Mouse (Mus musculus): ENCODE results near the gene Spryd3. TPM values are rescaled to one million over a fixed set of nuclear protein-coding genes. Genes with fewer than 3 reads are reported as not detected.

Spryd3 gene
- total and polyA plus RNA-seq, 3 experiments, result 29.3 to 35.4 TPM; not detected in 1

DNA sequence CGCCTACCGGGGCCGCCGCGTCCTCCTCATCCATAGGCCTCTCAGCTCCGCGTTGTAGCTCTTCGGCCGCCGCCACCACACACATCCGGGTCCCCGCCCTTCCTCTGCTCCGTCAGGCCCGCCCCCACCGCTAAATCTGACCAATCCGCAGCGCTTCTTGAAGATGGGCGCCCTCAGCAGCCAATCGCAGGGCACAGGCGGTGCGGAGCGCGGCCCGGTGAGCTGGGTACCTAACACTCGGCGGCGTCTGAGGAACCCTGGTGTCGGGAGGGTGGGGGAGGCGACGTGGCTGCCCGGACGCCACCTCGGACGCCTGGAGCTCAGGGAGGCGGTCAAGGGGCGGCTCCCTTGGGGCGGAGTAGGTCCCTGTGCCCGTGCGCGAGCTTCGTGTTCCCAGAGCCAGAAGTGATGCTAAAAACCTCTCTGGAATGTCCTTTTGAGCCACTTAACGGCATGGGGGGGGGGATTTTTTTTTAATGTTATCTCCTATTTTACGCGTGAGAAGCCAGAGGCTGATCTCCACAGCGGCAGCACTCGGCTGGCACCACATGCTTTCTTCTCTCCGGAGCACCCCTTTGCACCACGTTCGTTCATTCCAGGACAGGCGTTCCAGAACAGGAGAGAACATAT, at the start of gene Spryd3 (continued):
- TF ChIP-seq ETS1 (IDR thresholded peaks at IDR 0.05; ENCODE audit: low read depth, low read length) (no peak), MXI1 (IDR thresholded peaks at IDR 0.05; ENCODE audit: low read depth, low read length) (peak; percentile 87), TCF12 (IDR thresholded peaks at IDR 0.05; ENCODE audit: low read depth, low read length) (0 out of 2 replicates have a peak, but pooled peaks have one; percentile 25), ZKSCAN1 (IDR thresholded peaks at IDR 0.05; ENCODE audit: low read depth, low read length) (no peak)

DNA sequence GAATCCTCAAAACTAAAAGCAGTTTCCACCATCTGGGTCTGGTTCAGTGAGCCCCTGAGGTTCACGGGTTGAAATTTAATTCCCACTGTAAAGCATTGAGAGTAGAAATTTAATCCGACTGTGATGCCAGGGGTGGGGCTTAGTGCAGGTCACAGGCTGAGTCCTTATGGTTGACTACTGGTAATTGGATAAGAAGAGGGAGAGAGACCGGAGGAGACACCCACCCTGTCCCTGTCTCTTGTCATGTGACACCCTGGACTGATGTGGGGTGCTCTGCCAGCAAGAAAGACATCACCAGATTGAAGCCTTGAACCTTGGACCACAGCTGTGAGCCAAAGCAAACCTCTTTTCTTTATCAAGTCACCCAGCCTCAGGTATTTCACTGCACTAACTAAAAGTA, 47.0 kb upstream of the Spryd3 start:
- Histone ChIP-seq H3K4me1 (ENCODE audit: control insufficient read depth in 1 of 2, insufficient read depth in 2 of 2, low read length in 2 of 2) (peaks cover 0 to 4% of the 10 kb centered on the region in 2 experiments; a peak in 1 of 4 replicates), H3K27me3 (ENCODE audit: control insufficient read depth in 1 of 2, insufficient read depth in 2 of 2, low read length in 2 of 2) (no peaks in the 10 kb centered on the region), H3K79me2 (ENCODE audit: control insufficient read depth, insufficient read depth, low read length, poor library complexity) (no peaks in the 10 kb centered on the region), H3K27ac (ENCODE audit: control insufficient read depth, low read depth, low read length) (no peak overlapping the region), H3K4me3 (ENCODE audit: control insufficient read depth in 1 of 2, insufficient read depth in 1 of 2, low read depth in 2 of 2, low read length in 2 of 2) (no peak overlapping the region), H3K9ac (ENCODE audit: control insufficient read depth, low read depth, low read length, poor library complexity, severe bottlenecking) (no peak overlapping the region), H3K9me3 (replicated peaks; ENCODE audit: insufficient read depth, low read length) (no peaks in the 10 kb centered on the region), H3K36me3 (ENCODE audit: control insufficient read depth in 1 of 2, insufficient read depth in 2 of 2, low read length in 2 of 2) (no peaks in the 10 kb centered on the region)
- TF ChIP-seq POLR2AphosphoS5 (IDR thresholded peaks at IDR 0.05; ENCODE audit: borderline replicate concordance, low read depth, low read length), result no peak
- TF ChIP-seq EP300 (IDR thresholded peaks at IDR 0.05; ENCODE audit: low read depth in 1 of 2, low read length in 2 of 2), result no peak
- TF ChIP-seq ZMIZ1 (IDR thresholded peaks at IDR 0.05; ENCODE audit: low read depth, low read length), result no peak
- TF ChIP-seq MYB (IDR thresholded peaks at IDR 0.05; ENCODE audit: low read depth, low read length), result no peak
- no peak for TF ChIP-seq CHD1 (IDR thresholded peaks at IDR 0.05; ENCODE audit: low read depth, low read length)
- no peak for TF ChIP-seq ZNF384 (IDR thresholded peaks at IDR 0.05; ENCODE audit: low read depth, low read length)
- no peak for DNase-seq (ENCODE audit: low read depth, low spot score)

DNA sequence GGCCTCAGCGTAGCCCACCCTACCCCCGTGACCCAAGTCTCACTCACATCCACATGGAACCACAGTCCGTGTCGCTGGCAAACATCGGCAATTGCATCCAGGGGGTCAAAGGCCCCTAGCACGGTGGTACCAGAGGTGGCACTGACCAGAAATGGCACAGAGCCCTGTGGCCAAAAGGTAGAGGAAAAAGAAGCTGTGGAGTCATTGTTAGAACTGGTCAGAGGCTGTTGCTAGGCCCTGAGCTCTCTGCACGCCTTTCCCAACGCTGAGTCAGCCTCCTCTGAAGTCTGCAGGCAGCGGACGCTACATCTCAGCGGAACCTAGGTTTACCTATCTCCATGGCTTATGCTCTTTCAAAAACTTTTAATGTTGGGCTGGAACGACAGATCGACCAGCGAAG, 43.9 kb upstream of the Spryd3 start:
- H3K9ac ChIP-seq (ENCODE audit: control insufficient read depth, low read depth, low read length, poor library complexity, severe bottlenecking), result no peak overlapping the region
- peaks cover 0 to 8% of the 10 kb centered on the region in 2 experiments; a peak in 2 of 4 replicates for H3K36me3 ChIP-seq (ENCODE audit: control insufficient read depth in 1 of 2, insufficient read depth in 2 of 2, low read length in 2 of 2)
- no peaks in the 10 kb centered on the region for H3K9me3 ChIP-seq (replicated peaks; ENCODE audit: insufficient read depth, low read length)
- no peak for TF ChIP-seq E2F4 (IDR thresholded peaks at IDR 0.05; ENCODE audit: borderline replicate concordance, low read depth, low read length)
- TF ChIP-seq ELF1 (IDR thresholded peaks at IDR 0.05; ENCODE audit: low read depth, low read length), result no peak
- TF ChIP-seq POLR2AphosphoS2 (IDR thresholded peaks at IDR 0.05; ENCODE audit: low read length), result no peak
- no peak for TF ChIP-seq GABPA (IDR thresholded peaks at IDR 0.05; ENCODE audit: low read depth, low read length)
- no peak for TF ChIP-seq NELFE (IDR thresholded peaks at IDR 0.05; ENCODE audit: low read depth, low read length)
- no peak for TF ChIP-seq CTCF (IDR thresholded peaks at IDR 0.05 in 2 of 3, conservative IDR thresholded peaks at IDR 0.05 in 1 of 3; ENCODE audit: control insufficient read depth in 1 of 3, insufficient read depth in 1 of 3, low read depth in 2 of 3, low read length in 3 of 3, poor library complexity in 1 of 3, severe bottlenecking in 1 of 3)
- no peak for TF ChIP-seq POLR2AphosphoS5 (IDR thresholded peaks at IDR 0.05; ENCODE audit: borderline replicate concordance, low read depth, low read length)
- no peak for TF ChIP-seq TAL1 (IDR thresholded peaks at IDR 0.05; ENCODE audit: low read length)
- no peak for TF ChIP-seq SMC3 (IDR thresholded peaks at IDR 0.05; ENCODE audit: low read depth, low read length)
- no peak for TF ChIP-seq TCF12 (IDR thresholded peaks at IDR 0.05; ENCODE audit: low read depth, low read length)
- TF ChIP-seq USF1 (IDR thresholded peaks at IDR 0.05; ENCODE audit: low read depth, low read length), result no peak
- no peak for TF ChIP-seq ZMIZ1 (IDR thresholded peaks at IDR 0.05; ENCODE audit: low read depth, low read length)
- no peak for TF ChIP-seq EP300 (IDR thresholded peaks at IDR 0.05; ENCODE audit: low read depth in 1 of 2, low read length in 2 of 2)
- DNase-seq (ENCODE audit: low read depth, low spot score), result no peak
- H3K27me3 ChIP-seq (ENCODE audit: control insufficient read depth in 1 of 2, insufficient read depth in 2 of 2, low read length in 2 of 2), result no peaks in the 10 kb centered on the region
- no peaks in the 10 kb centered on the region for H3K79me2 ChIP-seq (ENCODE audit: control insufficient read depth, insufficient read depth, low read length, poor library complexity)
- no peak overlapping the region for H3K27ac ChIP-seq (ENCODE audit: control insufficient read depth, low read depth, low read length)
- H3K4me3 ChIP-seq (ENCODE audit: control insufficient read depth in 1 of 2, insufficient read depth in 1 of 2, low read depth in 2 of 2, low read length in 2 of 2), result no peak overlapping the region
- H3K4me1 ChIP-seq (ENCODE audit: control insufficient read depth in 1 of 2, insufficient read depth in 2 of 2, low read length in 2 of 2), result peaks cover 4 to 17% of the 10 kb centered on the region in 2 experiments; a peak in 3 of 4 replicates
